Mouse (Mus musculus) hindbrain, embryonic 13.5 days (tissue): Measurements from ENCODE around the gene Mettl7a1. TPM values are rescaled to one million over a fixed set of nuclear protein-coding genes. Genes with fewer than 3 reads are reported as not detected.
"Not testable (repeated sequence)": the region's sequence is repeated elsewhere in the genome, so short reads cannot be mapped to it uniquely, and the experiment has no call there.

ENCODE experiments used
- ATAC-seq: fragments of 200-750 bp; cut with Nextera tagmentation; 2 replicates; pipeline ENCODE4 v1.8.0; 2017; ENCODE audit warnings: moderate TSS enrichment; ENCODE audit not compliant: low FRiP score
- H3K27ac ChIP-seq: fragments of 300-500 bp; sonication (generic); 2 replicates; pipeline ENCODE4 v1.5.1; 2015; ENCODE audit warnings: inconsistent platforms, mild to moderate bottlenecking, moderate library complexity
- H3K27me3 ChIP-seq: fragments of 300-500 bp; sonication (generic); 2 replicates; pipeline ENCODE4 v1.6.1; 2015; ENCODE audit warnings: mild to moderate bottlenecking, inconsistent platforms
- H3K36me3 ChIP-seq: fragments of 300-500 bp; sonication (generic); 2 replicates; pipeline ENCODE4 v1.6.1; 2015; ENCODE audit warnings: mild to moderate bottlenecking, inconsistent platforms
- H3K4me1 ChIP-seq: fragments of 300-500 bp; sonication (generic); replicated peaks from 2 replicates; pipeline ENCODE4 v1.6.1; 2015; ENCODE audit warnings: inconsistent platforms
- H3K4me2 ChIP-seq: fragments of 300-500 bp; sonication (generic); 2 replicates; pipeline ENCODE4 v1.6.1; 2015; ENCODE audit warnings: inconsistent platforms, mild to moderate bottlenecking, moderate library complexity
- H3K4me3 ChIP-seq: fragments of 300-500 bp; sonication (generic); 2 replicates; pipeline ENCODE4 v1.5.1; 2015; ENCODE audit warnings: mild to moderate bottlenecking, inconsistent platforms
- H3K9ac ChIP-seq: fragments of 300-500 bp; sonication (generic); 2 replicates; pipeline ENCODE4 v1.6.1; 2015; ENCODE audit warnings: mild to moderate bottlenecking, inconsistent platforms
- H3K9me3 ChIP-seq: fragments of 300-500 bp; sonication (generic); 2 replicates; pipeline ENCODE4 v1.6.1; 2016; ENCODE audit warnings: inconsistent platforms
- WGBS: fragments of 180-500 bp; shearing (Covaris S2); methylation state at CpG from one replicate; pipeline ENCODE4 v1.1.7; 2015; 5-methylcytosine and 5-hydroxymethylcytosine counted together
- polyA plus RNA-seq: library from polyadenylated mRNA; unstranded; fragments of >200 nt; fragmentation: Nextera tagmentation; extraction: Ambion mirVana; gene quantifications from 2 replicates; pipeline ENCODE4 v1.2.1, GENCODE M21; 2015

Gene Mettl7a1
- 3.2 and 4.3 TPM in 2 replicates for polyA plus RNA-seq

DNA sequence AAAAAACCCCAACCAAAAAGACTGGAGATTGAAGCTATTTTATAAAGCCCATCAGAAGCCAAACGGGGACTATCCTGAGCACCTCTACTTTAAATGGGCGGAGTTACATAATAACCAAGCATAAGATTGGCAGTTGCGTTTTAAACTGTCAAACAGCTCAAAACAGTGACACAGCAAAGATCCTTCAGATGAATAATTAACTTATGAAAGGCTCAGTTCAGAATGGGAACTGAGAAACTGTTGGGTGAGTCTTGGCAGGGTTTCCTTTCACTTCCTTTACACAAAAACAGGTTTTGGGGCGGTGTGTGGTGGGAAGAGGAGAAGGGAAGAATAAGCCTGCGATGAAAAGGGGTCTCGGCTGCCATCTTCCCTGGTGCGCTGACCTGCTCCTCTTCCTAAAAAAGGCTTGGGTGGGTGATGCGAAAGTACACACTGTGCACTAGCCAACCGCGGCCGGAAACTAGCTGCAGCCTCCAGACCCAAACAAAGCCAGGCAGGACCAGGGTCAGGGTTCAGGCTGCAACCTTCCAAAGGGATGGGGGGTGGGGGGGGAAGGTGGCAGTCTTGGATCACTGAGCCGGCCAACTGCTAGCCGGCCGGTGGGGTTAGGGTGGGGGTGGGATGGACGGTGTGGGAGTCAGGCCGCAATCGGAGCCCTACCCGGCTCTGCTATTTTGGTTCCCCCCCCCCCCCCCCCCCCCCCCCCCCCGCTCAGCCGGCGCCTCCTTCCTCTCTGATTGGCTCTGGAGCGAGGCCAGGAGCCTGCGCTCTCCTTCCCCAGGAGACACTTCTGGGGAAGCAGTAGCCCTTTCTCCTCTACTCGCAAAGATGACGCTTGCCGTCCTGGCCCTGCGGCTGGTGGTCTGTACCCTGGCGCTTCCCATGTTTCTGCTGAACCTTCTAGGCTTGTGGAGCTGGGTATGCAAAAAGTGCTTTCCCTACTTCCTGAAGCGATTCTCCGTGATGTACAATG, at the start of gene Mettl7a1:
Gene Mettl7a1, plus strand, starts transcription at position 122 of the 973 bp plus-strand sequence.
- Histone ChIP-seq H3K9me3 (no peaks in the 10 kb centered on the region), H3K36me3 (no peaks in the 10 kb centered on the region), H3K9ac (peak within 1 kb of the TSS; percentile 80), H3K4me2 (peak within 1 kb of the TSS; percentile 72), H3K27ac (peak within 1 kb of the TSS; percentile 91), H3K4me1 (peaks cover 18% of the 10 kb centered on the region), H3K27me3 (no peaks in the 10 kb centered on the region), H3K4me3 (peak within 1 kb of the TSS; percentile 52)
- peak; percentile 88 for ATAC-seq
- whole genome bisulfite sequencing, result 4% methylated on average over 19 of the region's 30 CpGs

DNA sequence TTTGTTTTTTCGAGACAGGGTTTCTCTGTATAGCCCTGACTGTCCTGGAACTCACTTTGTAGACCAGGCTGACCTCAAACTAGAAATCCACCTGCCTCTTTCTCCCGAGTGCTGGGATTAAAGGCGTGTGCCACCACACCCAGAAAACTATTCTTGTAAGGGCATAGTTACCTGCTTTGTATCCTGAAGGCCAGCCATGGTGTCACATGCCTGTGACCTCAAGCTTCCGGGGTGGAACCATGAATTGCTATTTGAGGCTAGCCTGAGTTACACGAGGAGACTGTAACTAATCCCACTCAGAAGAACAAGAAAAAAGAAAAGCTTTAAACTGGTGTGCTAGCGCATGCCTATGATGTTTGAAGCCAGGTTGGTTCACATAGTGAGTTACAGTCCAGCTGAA, 47.6 kb upstream of the Mettl7a1 start:
- no peak overlapping the region for H3K4me2 ChIP-seq
- no peaks in the 10 kb centered on the region for H3K9me3 ChIP-seq
- WGBS, result 97% methylated on average over 6 of the region's 6 CpGs
- H3K27me3 ChIP-seq, result no peaks in the 10 kb centered on the region
- H3K4me3 ChIP-seq, result no peak overlapping the region
- H3K27ac ChIP-seq, result no peak overlapping the region
- ATAC-seq, result no peak
- no peak overlapping the region for H3K9ac ChIP-seq
- peaks cover 78% of the 10 kb centered on the region for H3K36me3 ChIP-seq
- H3K4me1 ChIP-seq, result no peaks in the 10 kb centered on the region

DNA sequence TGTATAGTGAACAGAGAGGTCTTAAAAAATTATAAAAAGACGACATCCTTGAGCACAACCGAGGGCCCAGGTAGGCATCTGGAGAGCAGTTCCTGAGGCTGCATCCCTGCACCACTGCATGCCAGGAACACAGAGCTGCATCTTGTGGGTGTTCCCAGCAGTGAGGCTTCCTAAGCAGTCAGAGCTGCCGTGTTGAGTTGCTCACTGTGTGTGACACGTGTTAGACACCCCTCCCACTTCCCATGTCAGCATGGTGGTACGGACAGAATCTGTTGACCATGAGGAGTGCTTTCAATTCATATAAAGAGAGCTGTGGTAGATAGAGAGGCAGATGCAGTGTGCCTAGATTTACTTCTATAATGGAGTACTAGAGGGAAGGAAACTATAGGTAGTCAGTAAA, 46.6 kb upstream of the Mettl7a1 start:
- no peak for ATAC-seq
- Histone ChIP-seq H3K9ac (no peak overlapping the region), H3K4me2 (no peak overlapping the region), H3K9me3 (no peaks in the 10 kb centered on the region), H3K27me3 (no peaks in the 10 kb centered on the region), H3K36me3 (peaks cover 72% of the 10 kb centered on the region), H3K27ac (no peak overlapping the region), H3K4me1 (no peaks in the 10 kb centered on the region), H3K4me3 (no peak overlapping the region)
- 94% methylated on average over 5 of the region's 5 CpGs for WGBS

DNA sequence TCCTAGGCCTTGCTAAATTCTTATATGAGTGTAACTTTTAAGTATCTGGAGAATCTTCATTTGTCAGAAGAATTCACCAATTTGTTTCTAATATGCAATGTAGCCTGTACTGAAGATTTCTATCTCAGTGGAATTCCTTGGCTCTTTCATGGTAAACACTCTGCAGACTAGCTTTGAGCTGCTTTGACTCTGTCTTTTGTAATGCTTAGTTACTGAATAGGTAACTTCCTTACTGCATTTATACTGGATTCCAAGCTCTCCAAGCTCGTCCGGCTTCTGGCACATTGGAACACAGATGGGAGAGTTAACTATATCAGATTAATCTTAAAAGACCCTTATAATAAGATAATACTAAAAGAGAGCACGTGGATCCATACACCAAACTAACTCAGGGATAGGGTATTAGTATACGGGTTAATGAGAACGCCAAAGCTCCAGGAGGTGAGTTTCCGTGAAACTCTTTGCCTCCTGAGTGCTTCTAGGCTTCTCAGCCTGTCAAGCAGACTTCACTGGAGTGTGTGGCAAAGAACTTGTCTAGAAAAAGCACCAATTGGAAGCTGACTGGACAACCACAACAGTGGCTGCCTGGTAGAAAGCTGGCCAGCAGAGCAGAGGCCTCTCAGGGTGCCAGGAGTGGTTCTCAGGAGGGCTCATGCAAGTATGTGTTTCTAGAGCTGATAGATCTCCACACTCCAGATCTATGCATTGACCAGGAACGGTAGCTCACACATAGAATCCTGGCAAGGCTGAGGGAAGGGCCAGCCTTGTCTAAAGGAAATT, 45.1 kb upstream of the Mettl7a1 start:
- Histone ChIP-seq H3K9me3 (no peaks in the 10 kb centered on the region), H3K27me3 (no peaks in the 10 kb centered on the region), H3K27ac (no peak overlapping the region), H3K36me3 (peaks cover 59% of the 10 kb centered on the region), H3K4me1 (no peaks in the 10 kb centered on the region), H3K9ac (no peak overlapping the region), H3K4me2 (no peak overlapping the region), H3K4me3 (no peak overlapping the region)
- ATAC-seq, result no peak
- 96% methylated on average over 7 of the region's 7 CpGs for WGBS

DNA sequence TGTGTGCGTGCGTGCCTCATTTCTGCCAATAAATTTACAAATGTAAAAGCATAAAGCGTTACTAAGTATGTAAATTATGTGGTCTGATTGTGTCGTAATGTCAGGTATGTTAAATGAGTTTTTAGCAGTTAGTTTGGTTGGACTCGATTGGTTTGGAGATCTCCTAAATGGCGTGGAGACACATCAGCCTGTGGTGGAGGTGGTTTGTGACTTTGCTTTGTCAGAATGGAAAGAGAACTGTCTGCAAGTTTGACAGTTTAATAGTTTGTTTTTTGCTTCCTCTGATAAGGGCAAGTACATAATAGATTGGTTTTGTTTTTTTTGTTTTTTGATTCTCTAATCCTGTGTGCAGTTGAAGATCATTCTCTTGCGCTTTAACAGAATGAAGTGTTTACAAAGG, 43.6 kb upstream of the Mettl7a1 start:
- peaks cover 44% of the 10 kb centered on the region for H3K36me3 ChIP-seq
- 92% methylated on average over 7 of the region's 7 CpGs for WGBS

DNA sequence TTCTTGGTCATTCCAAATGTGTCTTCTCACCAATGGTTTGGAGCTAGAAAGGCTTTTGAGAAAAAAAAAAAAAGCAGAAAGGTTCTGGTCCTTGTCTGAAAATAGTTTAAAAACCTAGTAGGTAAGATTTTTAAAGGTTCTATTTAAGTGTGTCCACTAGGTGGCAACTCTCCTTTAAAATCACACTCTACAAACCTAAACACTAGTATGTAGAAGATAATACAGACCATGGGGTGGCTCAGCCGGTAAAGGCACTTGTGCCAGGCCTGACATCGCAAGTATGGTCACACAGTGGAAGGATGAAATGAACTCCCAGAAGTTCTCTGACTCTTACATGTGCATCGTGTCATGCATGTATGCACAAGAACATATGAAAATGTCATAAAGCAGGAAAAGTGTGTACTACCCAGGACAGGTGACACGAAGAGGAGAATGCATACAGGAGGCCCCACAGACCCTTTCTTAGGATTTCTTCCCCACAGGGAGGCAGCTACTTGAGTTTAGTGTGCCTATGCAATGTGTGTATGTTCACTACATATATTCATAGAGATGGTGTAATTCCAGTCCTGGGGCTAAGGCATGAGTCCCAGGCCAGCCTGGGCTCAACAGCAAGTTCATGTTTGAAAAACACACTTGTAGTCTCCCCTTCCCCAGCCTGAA, 40.6 kb upstream of the Mettl7a1 start:
- peaks cover 17% of the 10 kb centered on the region for H3K36me3 ChIP-seq
- no peak overlapping the region for H3K4me2 ChIP-seq
- H3K9me3 ChIP-seq, result no peaks in the 10 kb centered on the region
- no peak for ATAC-seq
- no peaks in the 10 kb centered on the region for H3K4me1 ChIP-seq
- H3K9ac ChIP-seq, result no peak overlapping the region
- H3K27me3 ChIP-seq, result no peaks in the 10 kb centered on the region
- no peak overlapping the region for H3K27ac ChIP-seq
- 22% methylated on average over 4 of the region's 4 CpGs for whole genome bisulfite sequencing
- no peak overlapping the region for H3K4me3 ChIP-seq

More for the DNA sequence above, 43.6 kb upstream of the Mettl7a1 start:
- H3K4me1 ChIP-seq, H3K27me3 ChIP-seq, H3K9me3 ChIP-seq, H3K4me3 ChIP-seq, ATAC-seq, H3K9ac ChIP-seq, H3K4me2 ChIP-seq, H3K27ac ChIP-seq: not testable (repeated sequence)

DNA sequence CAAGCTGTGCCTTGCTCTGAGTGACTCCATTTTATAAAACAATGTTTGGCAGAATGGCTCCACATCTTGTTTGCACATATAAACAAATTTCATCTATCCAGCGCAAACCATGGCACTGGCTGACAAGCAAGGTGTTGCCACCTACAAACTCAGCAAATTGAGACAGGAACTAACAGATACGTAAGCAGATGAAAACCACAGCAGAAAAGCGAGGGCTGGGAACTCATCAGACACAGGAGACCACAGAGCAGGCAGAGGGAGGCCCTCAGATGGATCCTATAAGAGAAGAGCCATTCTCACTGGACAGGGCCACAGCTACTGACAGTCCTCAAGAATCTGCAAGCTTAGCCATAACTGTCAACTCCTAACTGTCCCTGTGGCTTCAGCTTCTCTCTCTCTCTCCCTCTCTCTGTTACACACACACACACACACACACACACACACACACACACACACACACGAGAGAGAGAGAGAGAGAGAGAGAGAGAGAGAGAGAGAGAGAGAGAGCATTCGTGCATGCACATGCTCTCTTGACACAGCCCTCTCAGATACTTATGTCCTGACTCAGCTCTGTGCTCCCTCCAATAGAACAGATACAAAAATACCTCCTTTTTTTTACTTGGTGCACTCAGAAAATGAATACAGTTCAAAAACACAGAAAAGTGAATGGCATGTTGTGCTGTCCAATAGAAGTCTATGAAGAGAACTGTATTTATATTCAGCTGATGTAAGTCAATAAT, 38.2 kb upstream of the Mettl7a1 start:
- Histone ChIP-seq H3K9ac (no peak overlapping the region), H3K36me3 (peaks cover 6% of the 10 kb centered on the region), H3K4me3 (no peak overlapping the region), H3K4me1 (no peaks in the 10 kb centered on the region), H3K9me3 (no peaks in the 10 kb centered on the region), H3K27ac (no peak overlapping the region), H3K27me3 (0 out of 2 replicates have a peak, but pooled peaks cover 9% of the 10 kb centered on the region), H3K4me2 (no peak overlapping the region)
- 90% methylated on average over 4 of the region's 5 CpGs for WGBS
- ATAC-seq, result no peak

DNA sequence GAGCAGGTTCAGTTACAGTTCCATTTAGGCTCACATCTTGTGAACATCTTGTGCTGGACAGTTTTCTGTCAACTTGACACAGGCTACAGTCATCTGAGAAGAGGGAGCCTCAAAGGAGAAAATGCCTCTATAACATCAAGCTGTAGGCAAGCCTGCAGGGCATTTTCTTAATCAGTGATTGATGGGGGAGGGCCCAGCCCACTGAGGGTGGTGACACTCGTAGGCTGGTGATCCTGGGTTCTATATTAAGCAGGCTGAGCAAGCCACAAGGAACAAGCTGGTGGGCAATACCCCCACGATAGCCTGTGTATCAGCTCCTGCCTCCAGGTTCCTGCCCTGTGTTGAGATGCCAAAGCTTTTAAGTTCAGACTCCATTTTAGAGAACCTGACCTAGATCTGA, 35.0 kb upstream of the Mettl7a1 start:
- Histone ChIP-seq H3K27me3 (0 out of 2 replicates have a peak, but pooled peaks cover 9% of the 10 kb centered on the region), H3K4me3 (no peak overlapping the region), H3K4me2 (no peak overlapping the region), H3K36me3 (no peaks in the 10 kb centered on the region), H3K9me3 (0 out of 2 replicates have a peak, but pooled peaks cover 3% of the 10 kb centered on the region), H3K4me1 (no peaks in the 10 kb centered on the region), H3K9ac (no peak overlapping the region), H3K27ac (no peak overlapping the region)
- WGBS, result 71% methylated on average over 2 of the region's 2 CpGs
- ATAC-seq, result no peak

DNA sequence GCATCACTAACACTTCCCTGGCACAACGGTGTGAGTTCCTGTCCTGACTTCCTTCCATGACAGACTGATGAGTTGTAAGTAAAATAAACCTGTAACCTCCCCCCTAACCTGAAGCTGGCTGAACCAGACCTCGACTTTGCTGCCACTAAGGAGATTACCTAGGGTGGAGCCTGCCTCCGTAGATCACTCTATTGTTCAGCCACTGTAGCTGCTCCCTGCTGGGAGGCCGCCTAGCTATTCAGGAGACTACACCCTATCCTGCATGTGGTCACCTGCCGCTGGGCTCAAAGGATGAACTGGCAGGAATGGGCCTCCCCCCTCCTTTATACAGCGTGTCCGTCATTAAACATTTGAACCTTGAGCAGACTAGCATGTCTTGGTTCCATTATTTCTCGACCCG, 34.2 kb upstream of the Mettl7a1 start:
- Histone ChIP-seq H3K4me2 (no peak overlapping the region), H3K36me3 (no peaks in the 10 kb centered on the region), H3K4me1 (no peaks in the 10 kb centered on the region), H3K27ac (no peak overlapping the region), H3K27me3 (0 out of 2 replicates have a peak, but pooled peaks cover 9% of the 10 kb centered on the region), H3K9me3 (0 out of 2 replicates have a peak, but pooled peaks cover 3% of the 10 kb centered on the region), H3K4me3 (no peak overlapping the region), H3K9ac (no peak overlapping the region)
- no peak for ATAC-seq
- WGBS, result 17% methylated on average over 9 of the region's 9 CpGs

DNA sequence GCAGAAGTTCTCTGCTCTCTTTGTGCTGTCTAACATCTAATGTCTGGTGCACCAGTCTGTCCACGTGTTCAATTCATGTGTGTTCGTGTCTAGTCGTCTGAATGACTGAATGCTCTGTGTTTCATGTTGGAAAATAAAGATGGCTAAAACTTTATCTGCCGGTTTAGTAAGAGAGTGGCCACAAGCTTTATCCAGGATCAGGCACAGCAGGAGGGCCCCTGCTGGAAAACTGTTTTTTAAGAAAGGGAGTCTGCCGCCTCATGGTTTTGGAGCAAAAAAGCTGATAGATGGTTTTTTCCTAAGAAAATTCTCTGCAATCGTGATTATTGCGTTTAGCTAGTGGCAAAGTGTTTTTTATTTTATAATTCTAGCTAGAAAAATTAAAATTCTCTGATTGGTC, 33.3 kb upstream of the Mettl7a1 start:
- H3K4me1 ChIP-seq, H3K27ac ChIP-seq, H3K36me3 ChIP-seq, H3K9me3 ChIP-seq, H3K4me2 ChIP-seq, H3K9ac ChIP-seq, H3K4me3 ChIP-seq, ATAC-seq, H3K27me3 ChIP-seq: not testable (repeated sequence)
- WGBS, result 23% methylated on average over 7 of the region's 7 CpGs

DNA sequence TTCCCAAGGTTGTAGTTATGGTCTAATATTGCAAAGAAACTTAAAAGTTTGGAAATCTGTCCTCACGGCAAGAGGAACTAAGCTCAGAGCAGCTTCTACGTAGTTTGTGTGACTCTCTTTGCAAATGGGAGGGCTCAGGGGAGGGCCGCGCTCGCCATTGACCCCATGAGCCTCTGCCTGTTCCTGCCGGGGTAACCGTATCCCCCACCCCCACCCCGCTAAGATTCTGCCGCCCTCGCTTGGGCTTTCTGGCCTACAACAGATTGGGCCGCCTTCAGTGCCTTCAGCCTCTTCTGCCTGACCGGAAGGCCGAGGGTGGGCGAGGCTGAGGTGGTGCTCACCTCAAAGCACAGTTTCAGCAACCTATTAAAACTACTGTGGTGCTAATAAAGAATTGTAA, 32.5 kb upstream of the Mettl7a1 start:
- Histone ChIP-seq H3K4me1 (no peaks in the 10 kb centered on the region), H3K27ac (no peak overlapping the region), H3K36me3 (no peaks in the 10 kb centered on the region), H3K9me3 (0 out of 2 replicates have a peak, but pooled peaks cover 3% of the 10 kb centered on the region), H3K4me3 (no peak overlapping the region), H3K9ac (no peak overlapping the region), H3K4me2 (no peak overlapping the region), H3K27me3 (0 out of 2 replicates have a peak, but pooled peaks cover 9% of the 10 kb centered on the region)
- no peak for ATAC-seq
- WGBS, result 64% methylated on average over 14 of the region's 14 CpGs
